Mouse (Mus musculus) G1E (cell line): ENCODE data around the gene Slc25a30. TPM values are rescaled to one million over a fixed set of nuclear protein-coding genes. Genes with fewer than 3 reads are reported as not detected.

ENCODE experiments used
- ATAC-seq: 2 replicates; pipeline ENCODE4 v1.8.0; 2016; ENCODE audit warnings: mild to moderate bottlenecking; ENCODE audit not compliant: insufficient number of reproducible peaks, poor library complexity, low FRiP score, severe bottlenecking; ENCODE audit errors: extremely low read depth
- DNase-seq: peaks from one replicate; pipeline ENCODE4 v3.0.0; 2012; ENCODE audit warnings: low spot score
- H3K27me3 ChIP-seq: 2 replicates; pipeline ENCODE4 v1.6.1; 2012; ENCODE audit warnings: mild to moderate bottlenecking, low read length, inconsistent platforms; ENCODE audit not compliant: insufficient read depth
- H3K36me3 ChIP-seq: replicated peaks from 2 replicates; pipeline ENCODE3; 2012; ENCODE audit warnings: mild to moderate bottlenecking, inconsistent platforms
- H3K4me1 ChIP-seq: 2 replicates; pipeline ENCODE4 v1.6.1; 2012; ENCODE audit warnings: low read depth, low read length, inconsistent platforms, mixed read lengths; ENCODE audit not compliant: insufficient read depth
- H3K4me3 ChIP-seq: 2 replicates; pipeline ENCODE4 v1.5.1; 2012; ENCODE audit warnings: low read depth, mild to moderate bottlenecking, inconsistent platforms, low read length, moderate library complexity, mixed read lengths
- H3K9me3 ChIP-seq: replicated peaks from 2 replicates; pipeline ENCODE4 v1.6.1; 2012; ENCODE audit warnings: inconsistent platforms
- CTCF ChIP-seq: IDR thresholded peaks from 2 replicates; pipeline ENCODE4 v1.5.1; 2012; ENCODE audit warnings: low read depth, low read length, inconsistent platforms, mixed read lengths
- GATA1 ChIP-seq: IDR thresholded peaks from 2 replicates; pipeline ENCODE4 v1.6.1; 2012; ENCODE audit warnings: borderline replicate concordance, low read length, inconsistent platforms, mixed read lengths
- GATA2 ChIP-seq: IDR thresholded peaks from 2 replicates; pipeline ENCODE4 v1.6.1; 2012; ENCODE audit warnings: low read depth, low read length, inconsistent platforms, borderline replicate concordance
- POLR2AphosphoS5 ChIP-seq: IDR thresholded peaks from 2 replicates; pipeline ENCODE4 v1.6.1; 2012; ENCODE audit warnings: low read depth, low read length, inconsistent platforms; ENCODE audit not compliant: insufficient replicate concordance
- TAL1 ChIP-seq: conservative IDR thresholded peaks from 2 replicates; pipeline ENCODE4 v1.6.1; 2012; ENCODE audit warnings: low read depth, low read length, inconsistent platforms, mixed read lengths
- polyA plus RNA-seq: library from polyadenylated mRNA; stranded (reverse); fragments of >175 nt; gene quantifications from 2 replicates; pipeline ENCODE4 v1.2.3, GENCODE M21; 2012
- total RNA-seq, 2 experiments: library from RNA; stranded (forward) in 1 of 2; stranded (reverse) in 1 of 2; fragments of 200-1000 nt in 1 of 2; fragments of >200 nt in 1 of 2; fragmentation: Nextera tagmentation in 1 of 2; gene quantifications; 2 replicates each; pipeline ENCODE4 v1.2.3; 2014 to 2017

Slc25a30 gene
- total RNA-seq (2014; fragmentation: Nextera tagmentation) (33.9 and 40.4 TPM in 2 replicates), total RNA-seq (2017) (20.3 and 20.5 TPM in 2 replicates), polyA plus RNA-seq (44.3 and 54.7 TPM in 2 replicates)

- Histone ChIP-seq H3K27me3 (peaks cover 2% of the 10 kb centered on the region; the same call in 1 of the 2 replicates), H3K4me3 (peak within 1 kb of the TSS; percentile 82), H3K4me1 (peaks cover 22% of the 10 kb centered on the region), H3K9me3 (no peaks in the 10 kb centered on the region), H3K36me3 (peaks cover 16% of the 10 kb centered on the region)
- ATAC-seq (peak; percentile 98), DNase-seq (peak; percentile 95)
- TF ChIP-seq GATA1 = no peak
- no peak for TF ChIP-seq POLR2AphosphoS5
- TF ChIP-seq CTCF = no peak
- no peak for TF ChIP-seq TAL1
- TF ChIP-seq GATA2 = no peak
Observed at GRCm38 (mm10) chr14:75786868-75787793, at the start of gene Slc25a30. TSS of gene Slc25a30 (minus strand) at chr14:75787037.

DNA sequence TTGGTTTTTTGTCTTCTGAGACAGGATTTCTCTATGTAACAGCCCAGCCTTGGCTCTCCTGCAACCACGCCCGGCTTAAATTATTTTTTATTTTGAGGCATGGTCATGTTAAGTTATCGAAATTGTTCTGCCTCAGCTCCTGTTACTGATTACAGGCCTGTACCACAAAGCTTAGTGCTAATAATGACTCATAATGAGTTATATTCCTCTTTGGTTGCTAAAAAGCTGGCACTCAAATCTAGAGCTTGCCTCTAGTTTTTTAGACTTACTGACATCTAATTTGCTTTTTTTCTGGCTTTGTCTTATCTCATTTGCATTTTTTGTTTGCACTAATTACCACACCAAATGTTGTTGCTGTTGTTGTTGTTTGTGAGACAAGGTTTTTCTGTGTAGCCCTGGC, 49.7 kb upstream of the Slc25a30 start:
- peaks cover 57% of the 10 kb centered on the region for H3K4me1 ChIP-seq
- no peak overlapping the region for H3K4me3 ChIP-seq
- DNase-seq = no peak
- TF ChIP-seq GATA2 = no peak
- no peak for TF ChIP-seq TAL1
- no peak for TF ChIP-seq GATA1
- no peak for TF ChIP-seq CTCF
- TF ChIP-seq POLR2AphosphoS5 = no peak
- ATAC-seq = no peak
- no peaks in the 10 kb centered on the region for H3K9me3 ChIP-seq
- no peaks in the 10 kb centered on the region for H3K36me3 ChIP-seq
- H3K27me3 ChIP-seq = no peaks in the 10 kb centered on the region

GRCm38 (mm10) chr14:75834739-75835381, 48.0 kb upstream of the Slc25a30 start:
- no peaks in the 10 kb centered on the region for H3K27me3 ChIP-seq
- no peaks in the 10 kb centered on the region for H3K36me3 ChIP-seq
- peak; percentile 35 for ATAC-seq
- H3K4me3 ChIP-seq = peak overlapping the region; percentile 74
- H3K9me3 ChIP-seq = no peaks in the 10 kb centered on the region
- peaks cover 57% of the 10 kb centered on the region for H3K4me1 ChIP-seq
- TF ChIP-seq GATA1 = no peak
- TF ChIP-seq POLR2AphosphoS5 = no peak
- no peak for TF ChIP-seq TAL1
- no peak for TF ChIP-seq GATA2
- TF ChIP-seq CTCF = no peak
- peak; percentile 61 for DNase-seq

GRCm38 (mm10) chr14:75834251-75834738, 47.5 kb upstream of the Slc25a30 start:
- Histone ChIP-seq H3K36me3 (no peaks in the 10 kb centered on the region), H3K27me3 (no peaks in the 10 kb centered on the region), H3K4me3 (peak overlapping the region; percentile 74), H3K4me1 (peaks cover 61% of the 10 kb centered on the region), H3K9me3 (no peaks in the 10 kb centered on the region)
- TF ChIP-seq GATA1 = no peak
- TF ChIP-seq GATA2 = no peak
- TF ChIP-seq TAL1 = no peak
- TF ChIP-seq CTCF = no peak
- no peak; the same call in 1 of the 2 replicates for TF ChIP-seq POLR2AphosphoS5
- peak; percentile 76 for ATAC-seq
- peak; percentile 77 for DNase-seq

DNA sequence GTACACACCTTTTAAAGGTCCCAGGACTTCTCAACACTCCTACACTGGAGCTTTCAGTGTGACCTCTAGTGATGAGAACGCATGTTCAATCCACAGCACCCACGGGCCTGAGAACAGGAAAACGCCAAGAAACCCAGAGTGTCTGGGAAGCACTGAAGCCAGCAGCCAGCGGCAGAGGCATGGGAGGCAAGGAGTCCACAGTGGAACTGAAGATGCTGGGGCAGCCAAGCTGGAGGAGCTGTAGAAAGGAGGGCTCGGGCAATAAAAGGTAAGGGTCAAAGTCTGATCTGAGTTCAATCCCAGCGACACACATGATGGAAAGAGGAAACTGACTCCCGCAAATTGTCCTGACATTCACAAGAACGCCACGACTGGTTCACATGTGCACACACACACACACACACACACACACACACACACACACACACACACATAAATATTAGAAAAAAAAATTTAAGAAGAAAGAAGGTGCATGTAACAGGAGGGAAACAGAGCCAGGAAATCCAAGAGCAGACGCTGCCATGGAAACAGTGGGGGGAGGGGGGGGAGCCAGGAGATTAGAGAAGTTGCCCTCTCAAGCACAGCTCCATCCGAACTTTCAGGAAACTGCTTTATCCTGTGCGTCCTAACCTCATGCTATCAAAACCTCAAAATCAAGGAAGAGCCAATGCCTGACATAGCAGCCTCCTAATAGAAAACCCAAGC, 46.9 kb upstream of the Slc25a30 start:
- H3K9me3 ChIP-seq = no peaks in the 10 kb centered on the region
- H3K27me3 ChIP-seq = peaks cover 3% of the 10 kb centered on the region; the same call in 1 of the 2 replicates
- ATAC-seq = peak; percentile 6
- no peak for TF ChIP-seq POLR2AphosphoS5
- no peak for TF ChIP-seq TAL1
- TF ChIP-seq GATA1 = no peak
- no peak for TF ChIP-seq GATA2
- TF ChIP-seq CTCF = no peak
- H3K4me3 ChIP-seq = peak overlapping the region; percentile 74
- peaks cover 66% of the 10 kb centered on the region for H3K4me1 ChIP-seq
- no peak for DNase-seq
- no peaks in the 10 kb centered on the region for H3K36me3 ChIP-seq

DNA sequence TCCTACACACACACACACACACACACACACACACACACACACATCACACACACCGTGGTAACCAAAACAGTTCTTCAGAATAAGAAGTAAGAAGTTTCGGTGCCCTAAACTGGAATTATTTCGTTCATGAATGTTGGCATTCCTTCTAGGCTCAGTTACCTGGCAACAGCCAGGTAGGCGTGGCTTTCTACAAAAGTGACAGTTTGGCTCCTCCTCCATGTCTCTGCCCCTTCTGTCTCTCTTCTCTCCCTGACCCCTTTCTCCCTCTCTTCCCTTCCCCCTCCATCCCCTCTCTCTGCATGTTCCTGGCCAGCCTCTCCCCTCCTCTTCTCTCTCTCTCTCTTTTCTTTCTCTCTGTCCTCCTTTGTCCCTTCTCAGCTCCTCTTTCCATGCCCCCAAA, 46.1 kb upstream of the Slc25a30 start:
- Histone ChIP-seq H3K36me3 (no peaks in the 10 kb centered on the region), H3K4me3 (no peak overlapping the region; the same call in 1 of the 2 replicates), H3K27me3 (peaks cover 8% of the 10 kb centered on the region), H3K4me1 (peaks cover 62% of the 10 kb centered on the region), H3K9me3 (no peaks in the 10 kb centered on the region)
- no peak for DNase-seq
- ATAC-seq = no peak
- no peak for TF ChIP-seq TAL1
- no peak for TF ChIP-seq CTCF
- no peak for TF ChIP-seq GATA2
- TF ChIP-seq POLR2AphosphoS5 = no peak
- TF ChIP-seq GATA1 = no peak
